Mouse (Mus musculus) embryo, embryonic 11.5 days (tissue): ENCODE results near the gene Maged2.
A peak's percentile ranks its signal among the peaks of the same experiment; 100 is the strongest.
"Not testable (repeated sequence)": the region's sequence is repeated elsewhere in the genome, so short reads cannot be mapped to it uniquely, and the experiment has no call there.

Experiments used
- DNase-seq: peaks from one replicate; pipeline ENCODE4 v3.0.0-alpha.2; 2012; ENCODE audit warnings: low read depth, low spot score

Gene Maged2

GRCm38 (mm10) chrX:150814139-150814469, at the start of gene Maged2:
Gene Maged2 (minus strand): TSS chrX:150814345.
- DNase-seq: no peak

- DNase-seq: no peak
Measured at GRCm38 (mm10) chrX:150848230-150848629, 34.1 kb upstream of the Maged2 start.

- not testable (repeated sequence) for DNase-seq
Measured at GRCm38 (mm10) chrX:150845480-150846205, 31.5 kb upstream of the Maged2 start.

- not testable (repeated sequence) for DNase-seq
Measured at GRCm38 (mm10) chrX:150843257-150843656, 29.1 kb upstream of the Maged2 start.

GRCm38 (mm10) chrX:150830297-150830696, 16.2 kb upstream of the Maged2 start:
- no peak for DNase-seq

- no peak for DNase-seq
Measured at GRCm38 (mm10) chrX:150817278-150817677, 3.1 kb upstream of the Maged2 start.

GRCm38 (mm10) chrX:150815601-150816000, 1.5 kb upstream of the Maged2 start:
- DNase-seq: no peak

GRCm38 (mm10) chrX:150813464-150814138, 544 bp downstream of the Maged2 start:
- DNase-seq: no peak

GRCm38 (mm10) chrX:150812787-150813298, 1.3 kb downstream of the Maged2 start:
- DNase-seq: peak; percentile 92

- not testable (repeated sequence) for DNase-seq
Measured at GRCm38 (mm10) chrX:150800987-150801386, 13.2 kb downstream of the Maged2 start.

- DNase-seq: not testable (repeated sequence)
Measured at GRCm38 (mm10) chrX:150798493-150799177, 15.5 kb downstream of the Maged2 start.
